Comparison of ENCODE assay signal across 8 mouse cellular contexts in genomic region chr5:91307907-91308306, GRCm38 (mm10).
DNase-seq lines count a peak whose midpoint lies in the region; ATAC-seq and TF ChIP-seq lines count a peak whose summit lies in the region.

No protein-coding gene starts in this region.

- peak; percentile 70; the same call in 1 of the 2 replicates for ATAC-seq in cerebellum, adult (ENCODE audit: insufficient number of reproducible peaks, low FRiP score, low TSS enrichment)

- H3K27ac ChIP-seq in CH12.LX (ENCODE audit: insufficient read depth, low read depth) = no peak overlapping the region

- no peaks in the 10 kb centered on the region for H3K4me1 ChIP-seq in CH12.LX (ENCODE audit: control insufficient read depth in 1 of 2, insufficient read depth in 2 of 2)

- TF ChIP-seq EP300 in CH12.LX (IDR thresholded peaks at IDR 0.05; ENCODE audit: low read length) = no peak

- dilution Hi-C loops in CH12.LX (cut with MboI; ENCODE audit: extremely low pct_ligation_motif_present, extremely low pct_unique_long_range_greater_than_20kb, low sequenced_read_pairs) = no loop called here

- no peak overlapping the region for H3K4me2 ChIP-seq in CH12.LX (ENCODE audit: insufficient read depth, low read depth, poor library complexity, severe bottlenecking)

- H3K79me2 ChIP-seq in CH12.LX (replicated peaks; ENCODE audit: control insufficient read depth, extremely low read depth, insufficient read depth, poor library complexity, severe bottlenecking) = no peaks in the 10 kb centered on the region

- H3K27me3 ChIP-seq in CH12.LX (replicated peaks) = no peaks in the 10 kb centered on the region

- no peak for TF ChIP-seq POLR2A in CH12.LX (IDR thresholded peaks at IDR 0.05; ENCODE audit: low read depth, low read length)

- H3K9ac ChIP-seq in CH12.LX (ENCODE audit: insufficient read depth, low read depth) = no peak overlapping the region

- H3K4me3 ChIP-seq in CH12.LX (replicated peaks in 1 of 3; ENCODE audit: low read depth in 2 of 3, low read length in 2 of 3, poor library complexity in 1 of 3) = no peak overlapping the region

- H3K9me3 ChIP-seq in CH12.LX (replicated peaks; ENCODE audit: low read length) = no peaks in the 10 kb centered on the region

- TF ChIP-seq CTCF in CH12.LX (conservative IDR thresholded peaks at IDR 0.05 in 1 of 2, IDR thresholded peaks at IDR 0.05 in 1 of 2; ENCODE audit: low read depth in 2 of 2, low read length in 2 of 2) = peak; percentile 74 to 92

- H3K36me3 ChIP-seq in CH12.LX (replicated peaks in 1 of 2; ENCODE audit: control insufficient read depth in 1 of 2, insufficient read depth in 1 of 2, low read length in 1 of 2) = no peaks in the 10 kb centered on the region

- DNase-seq in cerebellum, adult 11-12 months = no peak
- DNase-seq in CH12.LX (ENCODE audit: extremely low read depth) = peak; percentile 59
- DNase-seq in cerebellum, adult 9-10 months = peak; percentile 41
- peak; percentile 32 to 72 for DNase-seq in frontal cortex, postnatal 36 days (ENCODE audit: low spot score in 2 of 2)
- peak; percentile 20 to 49 for DNase-seq in kidney, postnatal 4 days
- peak; percentile 78 for DNase-seq in lung, postnatal 36 days
- DNase-seq in thymus, postnatal 14 days = peak; percentile 18

- peak; percentile 88 for TF ChIP-seq RAD21 in CH12.LX (IDR thresholded peaks at IDR 0.05; ENCODE audit: low read depth, low read length)

- in situ Hi-C loops in CH12.LX (cut with MboI; ENCODE audit: low pct_ligation_motif_present, low pct_unique_long_range_greater_than_20kb, low sequenced_read_pairs) = loop anchor here (10.0 to 25.0 kb wide), 2 partner anchors 271 to 333 kb away; partner anchors contain the start of gene Epgn

TF ChIP-seq in CH12.LX, 34 proteins besides CTCF, POLR2A, EP300 and RAD21:
- TF ChIP-seq TBP (conservative IDR thresholded peaks at IDR 0.05; ENCODE audit: low read depth, low read length) = no peak
- no peak for TF ChIP-seq BHLHE40 (IDR thresholded peaks at IDR 0.05; ENCODE audit: low read depth, low read length)
- no peak for TF ChIP-seq ZKSCAN1 (IDR thresholded peaks at IDR 0.05; ENCODE audit: borderline replicate concordance, low read depth, low read length)
- no peak for TF ChIP-seq JUND (conservative IDR thresholded peaks at IDR 0.05; ENCODE audit: low read depth, low read length)
- no peak for TF ChIP-seq MEF2A (IDR thresholded peaks at IDR 0.05; ENCODE audit: borderline replicate concordance, low read depth, low read length)
- no peak for TF ChIP-seq SIN3A (IDR thresholded peaks at IDR 0.05; ENCODE audit: low read length)
- TF ChIP-seq SMC3 (IDR thresholded peaks at IDR 0.05; ENCODE audit: low read depth, low read length) = peak; percentile 78
- TF ChIP-seq MAX (IDR thresholded peaks at IDR 0.05; ENCODE audit: low read length) = no peak
- TF ChIP-seq E2F4 (IDR thresholded peaks at IDR 0.05; ENCODE audit: insufficient replicate concordance, low read depth, low read length) = no peak
- no peak for TF ChIP-seq USF1 (IDR thresholded peaks at IDR 0.05; ENCODE audit: low read depth, low read length)
- no peak for TF ChIP-seq CHD2 (IDR thresholded peaks at IDR 0.05; ENCODE audit: low read length)
- TF ChIP-seq NELFE (IDR thresholded peaks at IDR 0.05; ENCODE audit: low read depth, low read length) = no peak
- TF ChIP-seq ZC3H11A (IDR thresholded peaks at IDR 0.05; ENCODE audit: low read depth, low read length) = peak; percentile 29; the same call in 1 of the 2 replicates
- TF ChIP-seq MYC (IDR thresholded peaks at IDR 0.05; ENCODE audit: low read depth, low read length) = no peak
